ENCODE assay signal across 15 mouse cellular contexts in the genomic region with DNA sequence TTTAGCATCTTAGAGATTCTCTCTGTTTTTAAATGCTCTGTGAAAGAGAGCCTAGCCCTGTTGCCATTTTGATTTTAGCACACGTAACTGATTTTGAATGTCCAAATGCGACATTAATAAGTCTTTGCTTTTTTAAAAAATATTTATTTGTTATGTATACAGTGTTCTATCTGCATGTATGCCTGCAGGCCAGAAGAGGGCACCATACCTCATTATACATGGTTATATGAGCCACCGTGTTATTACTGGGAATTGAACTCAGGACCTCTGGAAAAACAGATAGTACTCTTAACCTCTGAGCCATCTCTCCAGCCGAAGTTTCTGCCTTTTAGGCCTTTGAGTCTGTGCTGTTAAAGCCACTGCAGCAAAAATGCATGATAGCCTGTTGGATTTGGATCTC. TPM values are rescaled to one million over a fixed set of nuclear protein-coding genes. Genes with fewer than 3 reads are reported as not detected.
DNase-seq lines count a peak whose midpoint lies in the region; ATAC-seq and TF ChIP-seq lines count a peak whose summit lies in the region.
"Had no signal": no experiment of that assay in that cellular context is flagged by ENCODE, and none has a peak within 500 bp of the region (broad histone marks: within the 10 kb centered on the region; RNA-seq: fewer than 3 reads in every experiment).

No protein-coding gene starts in this region.

- no peak overlapping the region for H3K4me2 ChIP-seq in hindbrain, postnatal 0 days (ENCODE audit: low read depth, low read length)
- H3K4me2 ChIP-seq in hindbrain, embryonic 12.5 days (replicated peaks): no peak overlapping the region
- H3K4me2 ChIP-seq in forebrain, embryonic 14.5 days (ENCODE audit: low read length): no peak overlapping the region
- H3K4me2 ChIP-seq: heart, embryonic 11.5 days; hindbrain, embryonic 15.5 days; limb, embryonic 13.5 days had no signal

- TF ChIP-seq POLR2A in thymus, adult 2 months (IDR thresholded peaks at IDR 0.05; ENCODE audit: control insufficient read depth, extremely low read depth, insufficient read depth, low read length, poor library complexity): no peak

- no peak overlapping the region for H3K27ac ChIP-seq in hindbrain, postnatal 0 days
- no peak overlapping the region for H3K27ac ChIP-seq in hindbrain, embryonic 12.5 days
- H3K27ac ChIP-seq in thymus, adult 2 months (ENCODE audit: control insufficient read depth, insufficient read depth, low read length): no peak overlapping the region
- no peak overlapping the region for H3K27ac ChIP-seq in forebrain, embryonic 14.5 days (ENCODE audit: low read depth, low read length)
- H3K27ac ChIP-seq: hindbrain, embryonic 15.5 days; limb, embryonic 13.5 days had no signal

- no peak overlapping the region for H3K4me3 ChIP-seq in hindbrain, postnatal 0 days (ENCODE audit: low read length)
- H3K4me3 ChIP-seq in hindbrain, embryonic 12.5 days: no peak overlapping the region
- H3K4me3 ChIP-seq in thymus, adult 2 months (ENCODE audit: control insufficient read depth, insufficient read depth, low read length): no peak overlapping the region
- no peak overlapping the region for H3K4me3 ChIP-seq in forebrain, embryonic 14.5 days (ENCODE audit: low read depth, low read length)
- H3K4me3 ChIP-seq: hindbrain, embryonic 15.5 days; limb, embryonic 13.5 days had no signal

- 92% methylated on average over 4 of the region's 4 CpGs for WGBS in hindbrain, postnatal 0 days
- 92% methylated on average over 4 of the region's 4 CpGs for WGBS in hindbrain, embryonic 12.5 days
- 93% methylated on average over 4 of the region's 4 CpGs for WGBS in thymus, adult 2 months
- WGBS in forebrain, embryonic 14.5 days: 93% methylated on average over 4 of the region's 4 CpGs

- TF ChIP-seq CTCF in hindbrain, postnatal 0 days (IDR thresholded peaks at IDR 0.05; ENCODE audit: low read depth): peak; percentile 37
- no peak for TF ChIP-seq CTCF in thymus, adult 2 months (IDR thresholded peaks at IDR 0.05; ENCODE audit: borderline replicate concordance, control insufficient read depth, extremely low read depth, insufficient read depth, low read length, poor library complexity)

- no peak overlapping the region for H3K9ac ChIP-seq in hindbrain, postnatal 0 days (replicated peaks; ENCODE audit: low read length)
- no peak overlapping the region for H3K9ac ChIP-seq in hindbrain, embryonic 12.5 days
- H3K9ac ChIP-seq in forebrain, embryonic 14.5 days (ENCODE audit: low read length): no peak overlapping the region
- H3K9ac ChIP-seq: hindbrain, embryonic 15.5 days; limb, embryonic 13.5 days had no signal

- no peak for ATAC-seq in hindbrain, postnatal 0 days
- no peak for ATAC-seq in hindbrain, embryonic 12.5 days (ENCODE audit: low FRiP score)
- ATAC-seq in forebrain, embryonic 14.5 days: no peak

- H3K4me1 ChIP-seq in hindbrain, postnatal 0 days (ENCODE audit: insufficient read depth, low read length): no peaks in the 10 kb centered on the region
- no peaks in the 10 kb centered on the region for H3K4me1 ChIP-seq in hindbrain, embryonic 12.5 days
- no peaks in the 10 kb centered on the region for H3K4me1 ChIP-seq in thymus, adult 2 months (replicated peaks; ENCODE audit: control insufficient read depth, insufficient read depth, low read length)
- no peaks in the 10 kb centered on the region for H3K4me1 ChIP-seq in forebrain, embryonic 14.5 days (ENCODE audit: control insufficient read depth, insufficient read depth, low read length)
- H3K4me1 ChIP-seq: hindbrain, embryonic 15.5 days; limb, embryonic 13.5 days had no signal

- H3K9me3 ChIP-seq in hindbrain, postnatal 0 days (ENCODE audit: low read length): no peaks in the 10 kb centered on the region
- peaks cover 6% of the 10 kb centered on the region; the same call in 1 of the 2 replicates for H3K9me3 ChIP-seq in hindbrain, embryonic 12.5 days (replicated peaks)
- H3K9me3 ChIP-seq in forebrain, embryonic 14.5 days (replicated peaks; ENCODE audit: control insufficient read depth, low read length): no peaks in the 10 kb centered on the region
- H3K9me3 ChIP-seq: hindbrain, embryonic 15.5 days; limb, embryonic 13.5 days had no signal

- peaks cover 10% of the 10 kb centered on the region; the same call in 1 of the 2 replicates for H3K36me3 ChIP-seq in hindbrain, postnatal 0 days (ENCODE audit: insufficient read depth, low read length)
- peaks cover 52% of the 10 kb centered on the region for H3K36me3 ChIP-seq in hindbrain, embryonic 12.5 days
- H3K36me3 ChIP-seq in thymus, adult 2 months (ENCODE audit: control insufficient read depth, insufficient read depth, low read length): peaks cover 9% of the 10 kb centered on the region
- peaks cover 60% of the 10 kb centered on the region for H3K36me3 ChIP-seq in forebrain, embryonic 14.5 days (ENCODE audit: control insufficient read depth, insufficient read depth, low read length)

- no peaks in the 10 kb centered on the region for H3K27me3 ChIP-seq in hindbrain, postnatal 0 days (ENCODE audit: insufficient read depth, low read length)
- H3K27me3 ChIP-seq in hindbrain, embryonic 12.5 days: no peaks in the 10 kb centered on the region
- H3K27me3 ChIP-seq in thymus, adult 2 months (ENCODE audit: control insufficient read depth, insufficient read depth, low read length): no peaks in the 10 kb centered on the region
- H3K27me3 ChIP-seq in forebrain, embryonic 14.5 days (replicated peaks; ENCODE audit: control insufficient read depth, insufficient read depth, low read length): no peaks in the 10 kb centered on the region
- H3K27me3 ChIP-seq: hindbrain, embryonic 15.5 days; limb, embryonic 13.5 days had no signal

- no peak for DNase-seq in hindbrain, postnatal 0 days (ENCODE audit: low spot score)
- DNase-seq in thymus, postnatal 0 days (ENCODE audit: low spot score): peak; percentile 2
- no peak for DNase-seq in thymus, adult 2 months
- peak; percentile 41 for DNase-seq in NIH3T3 (ENCODE audit: low read depth)
- DNase-seq in retina, postnatal 1 day: peak; percentile 4
- DNase-seq in frontal cortex, adult 2 months (ENCODE audit: extremely low spot score in 1 of 2, low spot score in 1 of 2): no peak
- DNase-seq in forebrain, embryonic 14.5 days (ENCODE audit: low spot score): no peak
- DNase-seq: adrenal gland, postnatal 25 days; cerebellum, adult 11-12 months; kidney, postnatal 10 days; layer of hippocampus, postnatal 36 days had no signal

RNA-seq across cellular contexts. Expression of gene Ubn2, which starts 35.8 kb away (rescaled TPM):
- total RNA-seq in hindbrain, postnatal 0 days (2014; rRNA removed): 22.5 and 25.1 TPM in 2 replicates
- 12.3 and 14.2 TPM in 2 replicates for polyA plus RNA-seq in hindbrain, postnatal 0 days (2015; fragmentation: Nextera tagmentation; extraction: Ambion mirVana)
- polyA plus RNA-seq in hindbrain, embryonic 12.5 days (2016; fragmentation: Nextera tagmentation; extraction: Ambion mirVana): 28.0 and 29.8 TPM in 2 replicates
- 5.8 and 10.6 TPM in 2 replicates for polyA plus RNA-seq in thymus, postnatal 0 days (2015; fragmentation: Nextera tagmentation; extraction: Ambion mirVana)
- polyA plus RNA-seq in thymus, adult 2 months (2012; rRNA removed): 16.2 and 16.6 TPM in 2 replicates
- 25.3 and 26.8 TPM in 2 replicates for polyA plus RNA-seq in frontal cortex, adult 2 months (2012; rRNA removed)
- polyA plus RNA-seq in forebrain, embryonic 14.5 days (2014; fragmentation: Nextera tagmentation; extraction: Ambion mirVana): 10.7 and 13.9 TPM in 2 replicates

Comparison
In these comparisons a context has a peak if more than half of its experiments do, and no peak if none do; other contexts are left out.
1. DNase-seq: peak in thymus, postnatal 0 days (single experiment), NIH3T3 (single experiment) and retina, postnatal 1 day (single experiment); none in hindbrain, postnatal 0 days (single experiment), thymus, adult 2 months (single experiment), frontal cortex, adult 2 months (0 of 2) and forebrain, embryonic 14.5 days (single experiment).